Mouse (Mus musculus): ENCODE measurements around the gene Itgav. TPM values are rescaled to one million over a fixed set of nuclear protein-coding genes. Genes with fewer than 3 reads are reported as not detected.
A peak's percentile ranks its signal among the peaks of the same experiment; 100 is the strongest.

The Itgav gene
- polyA plus RNA-seq, 1 experiment = not detected

- peaks cover 12% of the 10 kb centered on the region for H3K4me1 ChIP-seq (ENCODE audit: control insufficient read depth, insufficient read depth, low read length)
- WGBS = 96% methylated on average over 10 of the region's 10 CpGs
- TF ChIP-seq CTCF (IDR thresholded peaks at IDR 0.05; ENCODE audit: insufficient read depth, low read depth, low read length) (no peak), POLR2A (IDR thresholded peaks at IDR 0.05; ENCODE audit: insufficient read depth, low read depth, low read length) (no peak)
- no peak overlapping the region for H3K4me3 ChIP-seq (ENCODE audit: insufficient read depth, low read depth, low read length)
- no peak overlapping the region for H3K27ac ChIP-seq (ENCODE audit: insufficient read depth, low read depth, low read length)
These were observed 24.5 kb downstream of the Itgav start for GRCm38 (mm10) chr2:83748581-83749118.

GRCm38 (mm10) chr2:83753008-83753407, 28.8 kb downstream of the Itgav start:
- 93% methylated on average over 5 of the region's 5 CpGs for WGBS
- no peak for TF ChIP-seq POLR2A (IDR thresholded peaks at IDR 0.05; ENCODE audit: insufficient read depth, low read depth, low read length)
- TF ChIP-seq CTCF (IDR thresholded peaks at IDR 0.05; ENCODE audit: insufficient read depth, low read depth, low read length) = no peak

DNA sequence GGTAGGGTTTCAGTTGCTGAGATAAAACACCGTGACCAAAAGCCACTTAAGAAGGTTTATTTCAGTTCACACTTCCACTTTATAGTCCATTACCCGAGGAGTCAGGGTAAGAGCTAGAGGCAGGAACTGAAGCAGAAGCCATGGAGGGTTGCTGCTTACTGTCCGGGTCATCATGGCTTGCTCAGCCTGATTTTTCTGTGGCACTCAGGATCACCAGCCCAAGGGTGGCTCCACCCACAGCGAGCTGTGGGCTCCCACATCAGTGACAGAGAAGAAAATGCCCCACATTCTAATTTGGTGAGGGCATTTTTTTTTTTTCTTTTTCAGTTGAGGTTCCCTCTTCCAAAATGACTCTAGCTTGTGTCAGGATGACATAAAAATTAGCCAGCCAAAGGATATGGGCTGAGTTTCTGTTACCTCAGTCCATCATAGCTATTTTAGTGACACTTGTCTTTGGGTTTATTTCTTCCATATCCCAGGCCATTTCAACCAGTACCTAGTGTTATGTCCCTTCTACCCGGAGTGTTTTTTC, 30.2 kb downstream of the Itgav start:
- WGBS = 88% methylated on average over 5 of the region's 5 CpGs
- TF ChIP-seq POLR2A (IDR thresholded peaks at IDR 0.05; ENCODE audit: insufficient read depth, low read depth, low read length) (no peak), CTCF (IDR thresholded peaks at IDR 0.05; ENCODE audit: insufficient read depth, low read depth, low read length) (no peak)
- Histone ChIP-seq H3K4me1 (ENCODE audit: control insufficient read depth, insufficient read depth, low read length) (peaks cover 5% of the 10 kb centered on the region; the same call in 1 of the 2 replicates), H3K27ac (ENCODE audit: insufficient read depth, low read depth, low read length) (no peak overlapping the region), H3K4me3 (ENCODE audit: insufficient read depth, low read depth, low read length) (no peak overlapping the region)

More at GRCm38 (mm10) chr2:83753008-83753407, 28.8 kb downstream of the Itgav start:
- H3K4me3 ChIP-seq (ENCODE audit: insufficient read depth, low read depth, low read length) = no peak overlapping the region
- no peaks in the 10 kb centered on the region for H3K4me1 ChIP-seq (ENCODE audit: control insufficient read depth, insufficient read depth, low read length)
- H3K27ac ChIP-seq (ENCODE audit: insufficient read depth, low read depth, low read length) = no peak overlapping the region

DNA sequence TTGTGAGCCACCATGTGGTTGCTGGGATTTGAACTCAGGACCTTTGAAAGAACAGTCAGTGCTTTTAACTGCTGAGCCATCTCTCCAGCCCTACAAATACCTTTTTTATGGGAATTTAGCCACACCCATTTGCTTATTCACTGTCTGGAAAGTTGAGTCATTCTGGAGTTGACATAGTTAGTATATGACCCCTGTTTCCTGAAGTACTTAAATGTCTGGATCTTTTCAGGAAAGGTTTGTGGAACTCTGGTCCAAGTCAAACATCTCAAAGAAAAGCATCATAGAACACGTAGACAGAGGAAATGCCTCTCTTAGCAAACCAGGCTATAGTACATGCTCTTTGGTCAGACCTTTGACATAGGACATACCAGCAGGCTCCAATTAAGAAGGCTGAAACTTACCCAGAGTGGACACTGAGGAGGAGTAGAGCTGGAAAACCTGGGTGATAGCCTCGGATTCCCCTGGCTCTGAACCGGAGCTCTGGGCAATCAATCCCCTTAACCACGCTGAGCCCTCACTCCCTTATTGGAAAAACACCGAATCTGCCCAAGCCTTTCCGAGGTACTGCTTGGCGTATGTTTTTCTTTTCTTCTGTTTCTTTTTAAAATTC, 34.5 kb downstream of the Itgav start:
- Histone ChIP-seq H3K27ac (ENCODE audit: insufficient read depth, low read depth, low read length) (peak overlapping the region; percentile 75; the same call in 1 of the 2 replicates), H3K4me1 (ENCODE audit: control insufficient read depth, insufficient read depth, low read length) (peaks cover 5% of the 10 kb centered on the region; the same call in 1 of the 2 replicates), H3K4me3 (ENCODE audit: insufficient read depth, low read depth, low read length) (no peak overlapping the region)
- 51% methylated on average over 7 of the region's 7 CpGs for WGBS
- TF ChIP-seq CTCF (IDR thresholded peaks at IDR 0.05; ENCODE audit: insufficient read depth, low read depth, low read length) = no peak
- no peak for TF ChIP-seq POLR2A (IDR thresholded peaks at IDR 0.05; ENCODE audit: insufficient read depth, low read depth, low read length)

- Histone ChIP-seq H3K4me1 (ENCODE audit: control insufficient read depth, insufficient read depth, low read length) (peaks cover 5% of the 10 kb centered on the region; the same call in 1 of the 2 replicates), H3K27ac (ENCODE audit: insufficient read depth, low read depth, low read length) (peak overlapping the region; percentile 75; the same call in 1 of the 2 replicates), H3K4me3 (ENCODE audit: insufficient read depth, low read depth, low read length) (no peak overlapping the region)
- TF ChIP-seq POLR2A (IDR thresholded peaks at IDR 0.05; ENCODE audit: insufficient read depth, low read depth, low read length) = no peak
- WGBS = 38% methylated on average over 11 of the region's 11 CpGs
These were observed 35.0 kb downstream of the Itgav start for GRCm38 (mm10) chr2:83759216-83759648.

DNA sequence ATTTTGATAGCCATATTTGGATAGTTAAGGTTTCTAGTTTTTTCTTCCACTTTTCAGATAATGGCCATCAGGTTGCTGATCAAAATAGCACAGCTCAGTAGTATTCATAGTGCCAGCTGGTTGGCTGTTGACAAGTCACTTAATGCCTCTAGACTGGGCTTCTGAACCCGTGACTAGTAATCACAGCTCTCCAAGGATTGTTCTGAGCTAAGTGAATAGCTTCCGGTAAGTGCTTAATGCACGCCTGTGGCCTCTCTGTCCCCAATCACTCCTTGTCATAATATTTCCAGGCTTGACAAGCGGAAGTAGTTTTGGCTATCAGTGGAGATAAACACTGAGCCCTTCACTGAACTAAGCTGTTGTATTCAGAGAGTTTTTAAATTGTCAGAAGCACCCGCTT, 35.5 kb downstream of the Itgav start:
- no peak overlapping the region for H3K27ac ChIP-seq (ENCODE audit: insufficient read depth, low read depth, low read length)
- H3K4me1 ChIP-seq (ENCODE audit: control insufficient read depth, insufficient read depth, low read length) = peaks cover 5% of the 10 kb centered on the region; the same call in 1 of the 2 replicates
- TF ChIP-seq POLR2A (IDR thresholded peaks at IDR 0.05; ENCODE audit: insufficient read depth, low read depth, low read length) = no peak
- TF ChIP-seq CTCF (IDR thresholded peaks at IDR 0.05; ENCODE audit: insufficient read depth, low read depth, low read length) = no peak
- no peak overlapping the region for H3K4me3 ChIP-seq (ENCODE audit: insufficient read depth, low read depth, low read length)
- WGBS = 57% methylated on average over 5 of the region's 5 CpGs

DNA sequence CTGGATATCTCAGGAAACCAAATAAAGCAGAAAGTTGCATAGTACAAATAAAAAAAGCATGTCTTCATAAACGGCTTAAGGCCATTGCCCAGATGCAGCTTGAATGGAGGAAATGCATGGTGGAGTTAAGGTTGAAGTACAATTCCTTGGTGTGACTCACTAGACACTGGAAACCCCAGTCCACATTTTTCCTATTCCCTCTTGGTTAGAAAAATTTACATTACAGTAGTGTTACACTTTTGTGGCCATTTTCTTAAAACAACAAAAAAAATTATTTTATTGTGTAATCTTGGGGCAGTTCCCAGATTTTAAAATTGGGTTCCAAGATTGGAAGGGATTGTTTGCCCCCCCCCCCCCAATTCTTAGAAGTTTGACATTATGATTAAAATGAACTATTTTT, 35.9 kb downstream of the Itgav start:
- TF ChIP-seq CTCF (IDR thresholded peaks at IDR 0.05; ENCODE audit: insufficient read depth, low read depth, low read length) = no peak
- no peak overlapping the region for H3K27ac ChIP-seq (ENCODE audit: insufficient read depth, low read depth, low read length)
- WGBS = 46% methylated on average over 1 of the region's 1 CpGs
- H3K4me3 ChIP-seq (ENCODE audit: insufficient read depth, low read depth, low read length) = no peak overlapping the region
- peaks cover 5% of the 10 kb centered on the region; the same call in 1 of the 2 replicates for H3K4me1 ChIP-seq (ENCODE audit: control insufficient read depth, insufficient read depth, low read length)

DNA sequence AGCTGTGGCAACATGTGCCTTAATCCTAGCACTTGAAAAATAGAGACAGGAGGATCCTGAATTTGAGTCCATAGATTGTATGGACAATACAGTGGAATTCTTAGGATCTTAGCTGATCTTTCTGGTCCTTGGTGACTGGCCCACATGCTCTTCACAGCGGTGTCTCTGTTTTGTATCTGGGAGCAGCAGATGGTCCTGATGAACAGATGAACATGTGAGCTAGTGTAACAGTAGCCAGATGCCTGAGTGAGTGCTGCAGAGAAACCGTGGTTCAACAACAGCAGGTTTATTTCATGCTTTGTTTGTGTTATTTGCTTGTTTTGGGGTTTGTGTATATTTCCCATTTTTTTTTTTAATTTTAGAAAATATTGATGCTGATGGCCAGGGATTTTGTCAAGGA, 37.3 kb downstream of the Itgav start:
- 54% methylated on average over 2 of the region's 2 CpGs for WGBS
- no peak for TF ChIP-seq POLR2A (IDR thresholded peaks at IDR 0.05; ENCODE audit: insufficient read depth, low read depth, low read length)
- TF ChIP-seq CTCF (IDR thresholded peaks at IDR 0.05; ENCODE audit: insufficient read depth, low read depth, low read length) = no peak
- Histone ChIP-seq H3K27ac (ENCODE audit: insufficient read depth, low read depth, low read length) (no peak overlapping the region), H3K4me3 (ENCODE audit: insufficient read depth, low read depth, low read length) (no peak overlapping the region), H3K4me1 (ENCODE audit: control insufficient read depth, insufficient read depth, low read length) (peaks cover 9% of the 10 kb centered on the region; the same call in 1 of the 2 replicates)

DNA sequence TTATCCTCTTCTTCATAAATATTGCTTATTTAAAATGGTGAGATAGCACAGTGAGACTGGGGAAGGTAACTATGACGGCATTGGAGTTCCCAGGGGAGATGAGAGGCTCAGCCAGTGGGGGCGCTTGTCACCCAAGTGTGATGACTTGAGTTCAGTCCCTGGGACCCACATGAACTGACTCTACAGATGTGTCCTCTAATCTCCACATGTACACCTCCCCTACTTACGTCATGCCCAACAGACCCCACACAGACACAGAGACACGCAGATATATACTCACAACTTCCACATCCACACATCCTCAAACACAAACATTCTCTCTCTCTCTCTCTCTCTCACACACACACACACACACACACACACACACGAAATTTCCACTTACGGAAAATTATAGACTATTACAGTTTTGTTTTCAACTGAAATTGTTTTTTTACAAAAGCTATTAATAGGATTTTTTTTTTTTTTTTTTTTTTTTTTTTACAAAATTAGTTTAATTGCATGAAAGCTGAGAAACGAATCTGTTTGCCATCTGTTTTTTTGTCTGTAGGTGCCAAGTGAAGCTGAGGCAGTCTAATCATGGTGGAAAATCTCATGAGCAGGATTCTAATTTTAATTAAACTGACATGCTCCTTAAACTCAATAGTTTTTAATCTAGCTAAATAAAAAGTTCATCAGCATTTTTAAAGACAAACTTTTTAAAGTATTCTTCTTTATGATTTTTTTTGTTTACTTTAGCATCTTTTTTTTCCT, 38.1 kb downstream of the Itgav start:
- H3K27ac ChIP-seq (ENCODE audit: insufficient read depth, low read depth, low read length) = no peak overlapping the region
- no peak overlapping the region for H3K4me3 ChIP-seq (ENCODE audit: insufficient read depth, low read depth, low read length)
- peaks cover 13% of the 10 kb centered on the region; the same call in 1 of the 2 replicates for H3K4me1 ChIP-seq (ENCODE audit: control insufficient read depth, insufficient read depth, low read length)
- TF ChIP-seq CTCF (IDR thresholded peaks at IDR 0.05; ENCODE audit: insufficient read depth, low read depth, low read length) = no peak
- TF ChIP-seq POLR2A (IDR thresholded peaks at IDR 0.05; ENCODE audit: insufficient read depth, low read depth, low read length) = no peak
- 47% methylated on average over 7 of the region's 7 CpGs for whole genome bisulfite sequencing

Data from olfactory bulb, adult 2 months (tissue).